Mouse (Mus musculus): Measurements from ENCODE around the gene Prkch. TPM values are rescaled to one million over a fixed set of nuclear protein-coding genes. Genes with fewer than 3 reads are reported as not detected.

Gene Prkch
- polyA plus RNA-seq, 1 experiment, result 43.1 TPM

DNA sequence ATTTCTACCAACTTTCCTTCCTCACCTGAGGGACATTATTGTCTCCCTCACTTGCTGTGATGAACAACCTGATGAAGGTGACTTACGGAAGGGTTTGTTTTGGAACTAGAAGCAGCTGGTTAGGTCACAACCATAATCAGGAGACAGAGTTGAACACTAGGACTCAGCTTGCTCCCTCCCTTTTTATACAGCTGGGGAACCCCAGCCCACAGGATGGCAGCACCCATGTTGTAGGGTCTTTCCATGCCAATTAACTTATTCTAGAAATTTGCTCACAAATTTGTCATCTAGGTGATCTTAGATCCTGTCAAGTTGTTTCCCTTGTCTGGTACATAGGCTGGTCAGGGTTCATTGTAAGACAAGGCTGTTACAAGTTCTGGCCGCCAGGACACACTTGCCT is 130.7 kb downstream of the Prkch start:
- 98% methylated on average over 2 of the region's 2 CpGs for WGBS
- peaks cover 25% of the 10 kb centered on the region for H3K4me1 ChIP-seq (replicated peaks; ENCODE audit: control insufficient read depth, insufficient read depth, low read length)
- no peak overlapping the region for H3K4me3 ChIP-seq (ENCODE audit: control insufficient read depth, insufficient read depth, low read length)
- H3K27me3 ChIP-seq (ENCODE audit: control insufficient read depth, insufficient read depth, low read length), result no peaks in the 10 kb centered on the region
- no peaks in the 10 kb centered on the region; the same call in 1 of the 2 replicates for H3K36me3 ChIP-seq (ENCODE audit: control insufficient read depth, insufficient read depth, low read length)
- peak overlapping the region; percentile 20; the same call in 1 of the 2 replicates for H3K27ac ChIP-seq (ENCODE audit: control insufficient read depth, insufficient read depth, low read length)
- TF ChIP-seq CTCF (IDR thresholded peaks at IDR 0.05; ENCODE audit: borderline replicate concordance, control insufficient read depth, extremely low read depth, insufficient read depth, low read length, poor library complexity), result no peak
- no peak for TF ChIP-seq POLR2A (IDR thresholded peaks at IDR 0.05; ENCODE audit: control insufficient read depth, extremely low read depth, insufficient read depth, low read length, poor library complexity)
- no peak for DNase-seq

DNA sequence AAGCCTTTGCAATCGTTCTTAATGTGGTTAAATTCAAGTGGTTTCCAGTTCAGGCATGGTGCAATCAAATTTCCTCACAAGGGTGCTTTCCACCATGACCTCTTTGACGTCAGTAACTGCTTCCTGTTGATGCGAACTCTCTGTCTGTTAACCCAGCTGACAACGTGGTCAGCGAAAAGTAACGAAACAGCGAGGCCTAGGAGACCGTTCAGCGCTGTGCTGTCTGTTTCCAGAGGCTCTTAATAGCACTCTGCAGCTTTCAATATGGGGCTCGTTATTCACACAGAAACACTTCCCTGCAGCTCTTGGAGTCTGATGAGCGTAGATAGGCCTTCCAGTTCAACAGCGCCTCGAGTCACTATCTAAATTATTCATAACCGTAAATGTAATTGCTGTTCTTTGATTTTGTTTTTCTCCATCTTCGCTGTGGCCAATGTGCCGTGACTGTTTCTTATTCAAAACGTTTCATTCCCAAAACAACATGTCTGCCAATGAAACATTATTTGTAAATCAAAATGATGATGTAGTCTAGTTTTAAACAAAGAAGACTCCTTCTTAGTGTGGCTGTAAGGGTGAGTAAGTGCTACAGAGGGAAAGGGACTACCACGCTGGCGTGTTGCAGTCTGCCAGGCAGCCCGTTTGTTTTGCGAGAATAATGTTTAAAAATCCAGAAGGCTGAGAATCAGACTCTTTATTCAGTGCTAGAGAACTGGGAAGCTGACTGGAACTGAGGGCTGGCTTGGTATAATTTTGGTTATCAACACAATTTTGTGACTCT is 131.5 kb downstream of the Prkch start:
- Histone ChIP-seq H3K27me3 (ENCODE audit: control insufficient read depth, insufficient read depth, low read length) (no peaks in the 10 kb centered on the region), H3K27ac (ENCODE audit: control insufficient read depth, insufficient read depth, low read length) (no peak overlapping the region), H3K4me1 (replicated peaks; ENCODE audit: control insufficient read depth, insufficient read depth, low read length) (peaks cover 32% of the 10 kb centered on the region), H3K4me3 (ENCODE audit: control insufficient read depth, insufficient read depth, low read length) (no peak overlapping the region), H3K36me3 (ENCODE audit: control insufficient read depth, insufficient read depth, low read length) (no peaks in the 10 kb centered on the region; the same call in 1 of the 2 replicates)
- WGBS, result 64% methylated on average over 21 of the region's 21 CpGs
- DNase-seq, result no peak
- TF ChIP-seq POLR2A (IDR thresholded peaks at IDR 0.05; ENCODE audit: control insufficient read depth, extremely low read depth, insufficient read depth, low read length, poor library complexity) (no peak), CTCF (IDR thresholded peaks at IDR 0.05; ENCODE audit: borderline replicate concordance, control insufficient read depth, extremely low read depth, insufficient read depth, low read length, poor library complexity) (no peak)

DNA sequence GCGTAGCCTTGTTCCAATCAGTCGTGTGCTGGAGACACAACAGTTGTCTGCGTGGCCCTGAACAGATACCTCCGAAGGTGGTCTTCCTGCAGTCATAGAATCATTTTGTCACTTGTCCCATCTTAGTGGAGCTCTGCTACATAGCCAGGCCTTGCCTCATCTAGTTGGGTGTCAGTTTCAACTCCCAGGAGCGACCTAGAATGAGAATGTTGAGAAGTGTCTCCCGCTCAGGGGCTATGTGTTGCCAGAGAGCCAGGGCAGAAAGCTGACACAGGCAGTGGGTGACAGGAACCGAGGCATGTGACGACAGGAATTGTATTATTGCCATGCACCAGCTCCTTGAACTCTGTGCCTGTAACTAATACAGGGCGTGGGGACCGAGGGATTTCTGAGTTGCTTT is 133.4 kb downstream of the Prkch start:
- 91% methylated on average over 10 of the region's 10 CpGs for WGBS
- no peak overlapping the region for H3K27ac ChIP-seq (ENCODE audit: control insufficient read depth, insufficient read depth, low read length)

DNA sequence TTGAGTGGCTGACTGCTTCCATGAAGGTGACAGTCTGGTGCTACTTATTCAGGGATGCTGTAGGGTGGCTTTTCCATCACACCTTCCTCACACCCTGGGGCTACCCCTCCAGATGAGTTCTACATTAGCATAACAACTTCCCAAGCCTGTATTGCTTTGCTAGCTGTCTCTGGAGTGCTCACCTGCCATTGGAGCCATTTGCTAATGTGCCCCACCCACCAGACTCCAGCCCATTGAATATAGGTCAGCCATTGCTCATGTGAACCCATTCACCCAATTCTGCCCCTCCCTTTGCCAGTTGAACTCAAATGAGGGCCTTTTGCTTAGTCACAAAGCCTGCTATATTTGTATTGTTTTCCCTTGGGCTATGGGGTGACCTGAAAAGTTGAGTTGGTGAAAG is 135.2 kb downstream of the Prkch start:
- Histone ChIP-seq H3K27ac (ENCODE audit: control insufficient read depth, insufficient read depth, low read length) (peak overlapping the region; percentile 24; the same call in 1 of the 2 replicates), H3K4me3 (ENCODE audit: control insufficient read depth, insufficient read depth, low read length) (no peak overlapping the region), H3K36me3 (ENCODE audit: control insufficient read depth, insufficient read depth, low read length) (peaks cover 23% of the 10 kb centered on the region), H3K27me3 (ENCODE audit: control insufficient read depth, insufficient read depth, low read length) (no peaks in the 10 kb centered on the region), H3K4me1 (replicated peaks; ENCODE audit: control insufficient read depth, insufficient read depth, low read length) (peaks cover 28% of the 10 kb centered on the region)
- TF ChIP-seq CTCF (IDR thresholded peaks at IDR 0.05; ENCODE audit: borderline replicate concordance, control insufficient read depth, extremely low read depth, insufficient read depth, low read length, poor library complexity), result no peak
- TF ChIP-seq POLR2A (IDR thresholded peaks at IDR 0.05; ENCODE audit: control insufficient read depth, extremely low read depth, insufficient read depth, low read length, poor library complexity), result no peak
- DNase-seq, result no peak

More for the DNA sequence above, 133.4 kb downstream of the Prkch start:
- Histone ChIP-seq H3K36me3 (ENCODE audit: control insufficient read depth, insufficient read depth, low read length) (peaks cover 12% of the 10 kb centered on the region), H3K27me3 (ENCODE audit: control insufficient read depth, insufficient read depth, low read length) (no peaks in the 10 kb centered on the region), H3K4me1 (replicated peaks; ENCODE audit: control insufficient read depth, insufficient read depth, low read length) (peaks cover 33% of the 10 kb centered on the region), H3K4me3 (ENCODE audit: control insufficient read depth, insufficient read depth, low read length) (no peak overlapping the region)
- TF ChIP-seq CTCF (IDR thresholded peaks at IDR 0.05; ENCODE audit: borderline replicate concordance, control insufficient read depth, extremely low read depth, insufficient read depth, low read length, poor library complexity), result no peak
- no peak for DNase-seq

DNA sequence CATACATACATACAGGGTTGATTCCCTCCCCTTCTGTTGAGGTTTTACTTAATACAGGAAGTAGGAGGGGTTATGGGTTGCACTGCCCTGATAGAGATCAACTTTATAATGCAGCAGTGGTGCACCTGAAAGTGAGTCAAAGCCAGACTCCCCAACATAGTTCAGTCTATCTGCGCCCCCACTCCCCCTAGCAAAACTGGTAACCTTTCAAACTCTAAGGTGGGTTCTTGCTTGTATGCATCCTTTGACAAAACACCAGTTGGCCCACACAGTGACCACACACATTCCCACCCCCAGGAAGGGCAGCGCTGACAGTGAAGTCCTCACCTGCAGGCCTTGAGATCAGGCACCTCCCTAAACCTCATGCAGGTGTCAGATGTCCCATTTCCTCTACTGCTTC is 135.9 kb downstream of the Prkch start:
- H3K27ac ChIP-seq (ENCODE audit: control insufficient read depth, insufficient read depth, low read length), result peak overlapping the region; percentile 83
- H3K4me1 ChIP-seq (replicated peaks; ENCODE audit: control insufficient read depth, insufficient read depth, low read length), result peaks cover 25% of the 10 kb centered on the region
- WGBS, result 6% methylated on average over 2 of the region's 2 CpGs
- H3K27me3 ChIP-seq (ENCODE audit: control insufficient read depth, insufficient read depth, low read length), result no peaks in the 10 kb centered on the region
- DNase-seq, result peak; percentile 45
- TF ChIP-seq POLR2A (IDR thresholded peaks at IDR 0.05; ENCODE audit: control insufficient read depth, extremely low read depth, insufficient read depth, low read length, poor library complexity) (no peak), CTCF (IDR thresholded peaks at IDR 0.05; ENCODE audit: borderline replicate concordance, control insufficient read depth, extremely low read depth, insufficient read depth, low read length, poor library complexity) (no peak)
- H3K36me3 ChIP-seq (ENCODE audit: control insufficient read depth, insufficient read depth, low read length), result peaks cover 28% of the 10 kb centered on the region
- no peak overlapping the region for H3K4me3 ChIP-seq (ENCODE audit: control insufficient read depth, insufficient read depth, low read length)

DNA sequence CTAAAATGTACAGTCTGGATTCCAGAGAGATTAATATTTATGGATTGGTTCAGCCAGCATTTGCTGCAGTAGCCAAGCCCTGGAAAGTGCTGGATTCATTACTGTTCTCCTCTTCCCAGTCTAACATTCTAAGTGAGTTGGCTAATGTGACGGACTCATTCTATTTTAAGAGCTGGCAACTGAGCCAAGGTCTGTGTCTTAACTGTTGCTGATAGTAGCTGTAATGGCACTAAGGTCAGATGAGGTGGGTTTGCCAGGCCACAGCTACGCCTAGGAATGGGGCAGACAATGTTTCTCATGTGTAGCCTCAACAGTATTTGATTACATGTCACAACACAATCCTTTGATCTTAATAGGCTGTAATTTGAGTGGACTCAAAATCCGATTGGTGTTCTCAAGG is 137.5 kb downstream of the Prkch start:
- no peak for TF ChIP-seq CTCF (IDR thresholded peaks at IDR 0.05; ENCODE audit: borderline replicate concordance, control insufficient read depth, extremely low read depth, insufficient read depth, low read length, poor library complexity)
- TF ChIP-seq POLR2A (IDR thresholded peaks at IDR 0.05; ENCODE audit: control insufficient read depth, extremely low read depth, insufficient read depth, low read length, poor library complexity), result no peak
- no peak overlapping the region for H3K27ac ChIP-seq (ENCODE audit: control insufficient read depth, insufficient read depth, low read length)
- WGBS, result 93% methylated on average over 3 of the region's 3 CpGs
- no peak for DNase-seq
- H3K27me3 ChIP-seq (ENCODE audit: control insufficient read depth, insufficient read depth, low read length), result no peaks in the 10 kb centered on the region
- H3K4me3 ChIP-seq (ENCODE audit: control insufficient read depth, insufficient read depth, low read length), result no peak overlapping the region
- H3K4me1 ChIP-seq (replicated peaks; ENCODE audit: control insufficient read depth, insufficient read depth, low read length), result peaks cover 19% of the 10 kb centered on the region
- H3K36me3 ChIP-seq (ENCODE audit: control insufficient read depth, insufficient read depth, low read length), result peaks cover 28% of the 10 kb centered on the region

Measured in thymus, adult 2 months (tissue).